Mouse (Mus musculus): ENCODE measurements around the gene E2f4. TPM values are rescaled to one million over a fixed set of nuclear protein-coding genes. Genes with fewer than 3 reads are reported as not detected.

E2f4 gene
- polyA plus RNA-seq, 1 experiment from 2014 or later = 266 TPM

DNA sequence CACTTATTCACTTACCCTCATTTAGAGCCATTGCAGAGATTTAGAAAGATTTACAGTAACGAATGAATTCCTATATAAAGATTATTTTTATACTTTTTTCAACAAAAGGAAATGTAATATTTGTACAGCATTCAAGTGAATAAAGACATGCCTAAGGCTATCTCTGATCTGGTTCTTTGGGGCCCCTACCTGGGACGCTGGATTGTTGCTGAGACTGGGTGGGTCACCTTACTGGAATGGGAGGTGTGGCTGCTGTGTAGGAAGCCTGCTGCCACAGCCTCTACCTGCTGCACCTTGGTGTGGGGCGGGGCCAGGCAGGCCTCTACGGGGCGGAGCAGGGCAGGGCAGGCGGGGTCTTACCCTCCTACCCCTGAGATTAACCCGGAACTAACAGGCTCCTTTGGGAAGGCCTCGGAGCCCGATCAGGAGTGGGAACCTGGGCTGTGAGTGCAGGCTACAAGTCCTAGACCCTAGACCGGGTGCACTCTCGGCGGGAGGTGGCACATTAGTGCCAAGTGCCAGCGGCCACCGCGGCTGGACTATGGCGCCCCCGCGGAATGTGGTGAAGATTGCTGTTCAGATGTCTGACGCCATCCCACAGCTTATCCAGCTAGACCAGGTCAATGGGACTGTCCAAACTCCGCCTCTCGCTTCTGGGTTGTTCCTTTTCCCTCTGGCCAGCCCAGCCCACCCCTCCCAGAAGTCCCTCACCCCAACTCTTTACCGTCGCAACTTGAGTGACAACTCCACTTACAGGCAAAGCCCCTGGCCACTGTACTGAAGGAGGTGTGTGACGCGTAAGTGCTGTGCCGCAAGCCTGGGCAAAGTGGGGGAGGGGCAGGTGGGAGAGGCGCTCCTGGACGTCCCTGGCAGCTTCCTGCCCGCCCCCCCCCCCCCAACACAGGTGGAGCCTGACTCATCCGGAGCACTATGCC lies 8.0 kb downstream of the E2f4 start, which contains the start of gene Elmo3:
TSS of gene Elmo3 (plus strand) at position 391 of the 935 bp plus-strand sequence.
- Histone ChIP-seq H3K4me2 (peak within 1 kb of the TSS; percentile 66), H3K27me3 (replicated peaks; ENCODE audit: control insufficient read depth, insufficient read depth, low read length) (no peaks in the 10 kb centered on the region), H3K9me3 (ENCODE audit: control insufficient read depth, low read length) (no peaks in the 10 kb centered on the region), H3K36me3 (ENCODE audit: control insufficient read depth, insufficient read depth, low read length) (peaks cover 48% of the 10 kb centered on the region), H3K27ac (ENCODE audit: low read depth, low read length) (peak within 1 kb of the TSS; percentile 43), H3K9ac (ENCODE audit: low read depth, low read length) (peak within 1 kb of the TSS; percentile 53), H3K4me1 (replicated peaks; ENCODE audit: control insufficient read depth, insufficient read depth, low read length) (peaks cover 41% of the 10 kb centered on the region), H3K4me3 (ENCODE audit: low read depth, low read length) (peak within 1 kb of the TSS; percentile 37)
- DNase-seq (ENCODE audit: low spot score) = peak; percentile 72
- ATAC-seq (replicated peaks; ENCODE audit: low FRiP score) = peak; percentile 69
- WGBS = 14% methylated on average over 30 of the region's 30 CpGs

DNA sequence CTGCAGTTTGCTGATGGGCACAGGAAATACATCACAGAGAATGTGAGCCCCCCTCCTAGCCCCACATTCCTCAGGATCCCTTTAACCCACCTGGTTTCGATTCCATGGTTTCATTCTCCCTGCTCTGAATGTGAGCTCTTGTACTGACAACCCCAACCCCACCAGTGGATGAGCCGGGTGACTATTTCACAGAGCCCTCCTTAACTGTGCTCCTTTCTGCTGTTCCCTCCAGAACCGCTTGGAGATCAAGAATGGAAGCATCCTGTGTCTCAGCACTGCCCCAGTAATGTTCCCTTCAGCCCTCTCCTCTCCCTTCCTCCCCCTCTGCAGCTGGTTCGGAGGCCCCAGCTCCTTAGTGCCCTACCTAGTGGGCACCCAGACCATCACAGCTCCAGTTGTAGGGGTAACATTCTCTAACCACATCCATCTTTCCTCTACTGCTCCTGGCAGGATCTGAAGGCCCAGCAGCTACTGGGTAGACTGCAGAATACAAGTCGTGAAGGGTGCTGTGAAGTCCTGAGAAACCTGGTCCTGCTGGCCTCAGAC lies 8.8 kb downstream of the E2f4 start:
- Histone ChIP-seq H3K36me3 (ENCODE audit: control insufficient read depth, insufficient read depth, low read length) (peaks cover 47% of the 10 kb centered on the region), H3K4me2 (peak overlapping the region; percentile 66), H3K27me3 (replicated peaks; ENCODE audit: control insufficient read depth, insufficient read depth, low read length) (no peaks in the 10 kb centered on the region), H3K9me3 (ENCODE audit: control insufficient read depth, low read length) (no peaks in the 10 kb centered on the region), H3K4me1 (replicated peaks; ENCODE audit: control insufficient read depth, insufficient read depth, low read length) (peaks cover 35% of the 10 kb centered on the region), H3K4me3 (ENCODE audit: low read depth, low read length) (peak overlapping the region; percentile 37), H3K9ac (ENCODE audit: low read depth, low read length) (no peak overlapping the region; the same call in 1 of the 2 replicates), H3K27ac (ENCODE audit: low read depth, low read length) (peak overlapping the region; percentile 26; the same call in 1 of the 2 replicates)
- DNase-seq (ENCODE audit: low spot score) = no peak
- WGBS = 74% methylated on average over 5 of the region's 5 CpGs
- ATAC-seq (replicated peaks; ENCODE audit: low FRiP score) = no peak

- DNase-seq (ENCODE audit: low spot score) (no peak), ATAC-seq (replicated peaks; ENCODE audit: low FRiP score) (no peak)
- no peaks in the 10 kb centered on the region for H3K9me3 ChIP-seq (ENCODE audit: control insufficient read depth, low read length)
- H3K4me3 ChIP-seq (ENCODE audit: low read depth, low read length) = no peak overlapping the region
- H3K36me3 ChIP-seq (ENCODE audit: control insufficient read depth, insufficient read depth, low read length) = peaks cover 36% of the 10 kb centered on the region
- no peak overlapping the region for H3K4me2 ChIP-seq
- H3K9ac ChIP-seq (ENCODE audit: low read depth, low read length) = no peak overlapping the region
- no peak overlapping the region for H3K27ac ChIP-seq (ENCODE audit: low read depth, low read length)
- no peaks in the 10 kb centered on the region for H3K27me3 ChIP-seq (replicated peaks; ENCODE audit: control insufficient read depth, insufficient read depth, low read length)
- peaks cover 35% of the 10 kb centered on the region for H3K4me1 ChIP-seq (replicated peaks; ENCODE audit: control insufficient read depth, insufficient read depth, low read length)
- 94% methylated on average over 13 of the region's 13 CpGs for WGBS
These were observed 10.2 kb downstream of the E2f4 start for GRCm38 (mm10) chr8:105307670-105308069.

GRCm38 (mm10) chr8:105308428-105308827 lies 11.0 kb downstream of the E2f4 start:
- Histone ChIP-seq H3K9me3 (ENCODE audit: control insufficient read depth, low read length) (no peaks in the 10 kb centered on the region), H3K4me2 (no peak overlapping the region), H3K4me3 (ENCODE audit: low read depth, low read length) (no peak overlapping the region), H3K9ac (ENCODE audit: low read depth, low read length) (no peak overlapping the region), H3K27ac (ENCODE audit: low read depth, low read length) (no peak overlapping the region), H3K27me3 (replicated peaks; ENCODE audit: control insufficient read depth, insufficient read depth, low read length) (no peaks in the 10 kb centered on the region), H3K36me3 (ENCODE audit: control insufficient read depth, insufficient read depth, low read length) (peaks cover 36% of the 10 kb centered on the region), H3K4me1 (replicated peaks; ENCODE audit: control insufficient read depth, insufficient read depth, low read length) (peaks cover 39% of the 10 kb centered on the region)
- WGBS = 91% methylated on average over 10 of the region's 10 CpGs
- DNase-seq (ENCODE audit: low spot score) (no peak), ATAC-seq (replicated peaks; ENCODE audit: low FRiP score) (no peak)

- Histone ChIP-seq H3K4me2 (no peak overlapping the region), H3K9me3 (ENCODE audit: control insufficient read depth, low read length) (no peaks in the 10 kb centered on the region), H3K27ac (ENCODE audit: low read depth, low read length) (no peak overlapping the region), H3K9ac (ENCODE audit: low read depth, low read length) (no peak overlapping the region), H3K27me3 (replicated peaks; ENCODE audit: control insufficient read depth, insufficient read depth, low read length) (no peaks in the 10 kb centered on the region), H3K4me3 (ENCODE audit: low read depth, low read length) (no peak overlapping the region), H3K36me3 (ENCODE audit: control insufficient read depth, insufficient read depth, low read length) (peaks cover 33% of the 10 kb centered on the region), H3K4me1 (replicated peaks; ENCODE audit: control insufficient read depth, insufficient read depth, low read length) (peaks cover 43% of the 10 kb centered on the region)
- ATAC-seq (replicated peaks; ENCODE audit: low FRiP score) = no peak
- 80% methylated on average over 15 of the region's 15 CpGs for WGBS
- DNase-seq (ENCODE audit: low spot score) = no peak
These were observed 11.8 kb downstream of the E2f4 start for GRCm38 (mm10) chr8:105309142-105309847.

DNA sequence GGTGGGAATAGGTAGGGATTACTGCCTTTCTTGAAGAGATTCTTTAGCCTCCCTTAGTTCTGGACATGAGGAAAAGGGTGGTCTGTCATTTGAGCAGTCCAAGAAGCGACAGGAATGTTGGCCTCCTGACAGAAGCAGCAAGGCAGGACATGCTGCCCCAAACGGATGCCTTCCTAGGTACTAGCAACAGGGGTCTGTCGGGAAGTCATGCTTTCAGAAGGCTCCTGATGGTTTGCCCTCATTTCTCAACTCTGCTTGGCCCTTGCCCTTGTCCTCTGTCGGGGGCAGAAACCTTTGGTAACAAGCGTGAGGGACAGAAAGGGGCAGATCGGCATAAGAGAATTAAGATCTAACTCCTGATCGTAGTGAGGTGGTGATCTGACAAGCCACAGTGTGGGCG lies 12.7 kb downstream of the E2f4 start:
- ATAC-seq (replicated peaks; ENCODE audit: low FRiP score) (no peak), DNase-seq (ENCODE audit: low spot score) (no peak)
- Histone ChIP-seq H3K27me3 (replicated peaks; ENCODE audit: control insufficient read depth, insufficient read depth, low read length) (no peaks in the 10 kb centered on the region), H3K9me3 (ENCODE audit: control insufficient read depth, low read length) (no peaks in the 10 kb centered on the region), H3K36me3 (ENCODE audit: control insufficient read depth, insufficient read depth, low read length) (peaks cover 35% of the 10 kb centered on the region), H3K4me3 (ENCODE audit: low read depth, low read length) (no peak overlapping the region), H3K4me2 (no peak overlapping the region), H3K4me1 (replicated peaks; ENCODE audit: control insufficient read depth, insufficient read depth, low read length) (peaks cover 38% of the 10 kb centered on the region), H3K27ac (ENCODE audit: low read depth, low read length) (no peak overlapping the region), H3K9ac (ENCODE audit: low read depth, low read length) (no peak overlapping the region)
- WGBS = 86% methylated on average over 8 of the region's 8 CpGs

- DNase-seq (ENCODE audit: low spot score) (no peak), ATAC-seq (replicated peaks; ENCODE audit: low FRiP score) (peak; percentile 63)
- 54% methylated on average over 1 of the region's 1 CpGs for WGBS
- H3K9ac ChIP-seq (ENCODE audit: low read depth, low read length) = no peak overlapping the region
- peaks cover 40% of the 10 kb centered on the region for H3K36me3 ChIP-seq (ENCODE audit: control insufficient read depth, insufficient read depth, low read length)
- H3K27me3 ChIP-seq (replicated peaks; ENCODE audit: control insufficient read depth, insufficient read depth, low read length) = no peaks in the 10 kb centered on the region
- peaks cover 29% of the 10 kb centered on the region for H3K4me1 ChIP-seq (replicated peaks; ENCODE audit: control insufficient read depth, insufficient read depth, low read length)
- H3K4me3 ChIP-seq (ENCODE audit: low read depth, low read length) = no peak overlapping the region
- no peaks in the 10 kb centered on the region for H3K9me3 ChIP-seq (ENCODE audit: control insufficient read depth, low read length)
- H3K27ac ChIP-seq (ENCODE audit: low read depth, low read length) = peak overlapping the region; percentile 55; the same call in 1 of the 2 replicates
- H3K4me2 ChIP-seq = no peak overlapping the region
These were observed 14.3 kb downstream of the E2f4 start for GRCm38 (mm10) chr8:105311718-105312117.

- Histone ChIP-seq H3K27ac (ENCODE audit: low read depth, low read length) (peak overlapping the region; percentile 65), H3K9ac (ENCODE audit: low read depth, low read length) (peak overlapping the region; percentile 47; the same call in 1 of the 2 replicates), H3K36me3 (ENCODE audit: control insufficient read depth, insufficient read depth, low read length) (peaks cover 32% of the 10 kb centered on the region), H3K4me3 (ENCODE audit: low read depth, low read length) (no peak overlapping the region), H3K4me2 (peak overlapping the region; percentile 50), H3K9me3 (ENCODE audit: control insufficient read depth, low read length) (no peaks in the 10 kb centered on the region), H3K27me3 (replicated peaks; ENCODE audit: control insufficient read depth, insufficient read depth, low read length) (no peaks in the 10 kb centered on the region), H3K4me1 (replicated peaks; ENCODE audit: control insufficient read depth, insufficient read depth, low read length) (peaks cover 29% of the 10 kb centered on the region)
- 71% methylated on average over 8 of the region's 8 CpGs for WGBS
- DNase-seq (ENCODE audit: low spot score) (no peak), ATAC-seq (replicated peaks; ENCODE audit: low FRiP score) (peak; percentile 78)
These were observed 15.5 kb downstream of the E2f4 start for GRCm38 (mm10) chr8:105312891-105313481.

Data from liver, embryonic 11.5 days (tissue).